In genomic region chr10:41476171-41477017, GRCm38 (mm10) we compare ENCODE assay signal across 8 mouse cellular contexts. TPM values are rescaled to one million over a fixed set of nuclear protein-coding genes. Genes with fewer than 3 reads are reported as not detected.
DNase-seq lines count a peak whose midpoint lies in the region; ATAC-seq and TF ChIP-seq lines count a peak whose summit lies in the region.

Gene Mical1 (plus strand): TSS chr10:41476314.

- H3K27ac ChIP-seq in embryonic facial prominence, embryonic 10.5 days (replicated peaks) = peak within 1 kb of the TSS; percentile 93
- H3K27ac ChIP-seq in heart, adult 2 months = peak within 1 kb of the TSS; percentile 59
- peak within 1 kb of the TSS; percentile 85 for H3K27ac ChIP-seq in limb, embryonic 15.5 days
- peak within 1 kb of the TSS; percentile 73 for H3K27ac ChIP-seq in midbrain, embryonic 16.5 days (ENCODE audit: low read length)

- intact Hi-C loops in heart, adult 2 months (cut with DNase I) = loop anchor here (1.0 kb wide), 1 partner anchor 26 kb away; the partner anchor contains the start of gene Zbtb24

- peaks cover 45% of the 10 kb centered on the region for H3K4me1 ChIP-seq in embryonic facial prominence, embryonic 10.5 days
- H3K4me1 ChIP-seq in heart, adult 2 months (ENCODE audit: control insufficient read depth, insufficient read depth, low read length) = peaks cover 15% of the 10 kb centered on the region
- H3K4me1 ChIP-seq in limb, embryonic 15.5 days = peaks cover 31% of the 10 kb centered on the region
- H3K4me1 ChIP-seq in midbrain, embryonic 16.5 days (ENCODE audit: control insufficient read depth, insufficient read depth, low read length) = peaks cover 8% of the 10 kb centered on the region; the same call in 1 of the 2 replicates

- ATAC-seq in cerebellum, adult (ENCODE audit: insufficient number of reproducible peaks, low FRiP score, low TSS enrichment) = peak; percentile 28; the same call in 1 of the 2 replicates
- ATAC-seq in limb, embryonic 15.5 days (ENCODE audit: insufficient number of reproducible peaks, low FRiP score, low TSS enrichment, low read depth) = peak; percentile 72
- ATAC-seq in midbrain, embryonic 16.5 days = peak; percentile 68

- peaks cover 33% of the 10 kb centered on the region for H3K36me3 ChIP-seq in embryonic facial prominence, embryonic 10.5 days (replicated peaks)
- H3K36me3 ChIP-seq in heart, adult 2 months (ENCODE audit: control insufficient read depth, insufficient read depth, low read length) = peaks cover 4% of the 10 kb centered on the region; the same call in 1 of the 2 replicates
- H3K36me3 ChIP-seq in limb, embryonic 15.5 days = peaks cover 23% of the 10 kb centered on the region
- no peaks in the 10 kb centered on the region for H3K36me3 ChIP-seq in midbrain, embryonic 16.5 days (ENCODE audit: control insufficient read depth, insufficient read depth, low read length)

- H3K9me3 ChIP-seq in embryonic facial prominence, embryonic 10.5 days = no peaks in the 10 kb centered on the region
- no peaks in the 10 kb centered on the region for H3K9me3 ChIP-seq in limb, embryonic 15.5 days
- H3K9me3 ChIP-seq in midbrain, embryonic 16.5 days (replicated peaks; ENCODE audit: control insufficient read depth, low read length, poor library complexity, severe bottlenecking) = no peaks in the 10 kb centered on the region

- no peaks in the 10 kb centered on the region for H3K79me2 ChIP-seq in heart, adult 2 months (replicated peaks; ENCODE audit: control insufficient read depth, insufficient read depth, low read length)

- peak within 1 kb of the TSS; percentile 74 for H3K4me3 ChIP-seq in embryonic facial prominence, embryonic 10.5 days
- peak within 1 kb of the TSS; percentile 58 for H3K4me3 ChIP-seq in heart, adult 2 months
- H3K4me3 ChIP-seq in limb, embryonic 15.5 days = peak within 1 kb of the TSS; percentile 60
- H3K4me3 ChIP-seq in midbrain, embryonic 16.5 days (ENCODE audit: low read depth, low read length) = peak within 1 kb of the TSS; percentile 55

- 0 out of 2 replicates have a peak, but pooled peaks have one; percentile 12 for TF ChIP-seq EP300 in heart, adult 2 months (IDR thresholded peaks at IDR 0.05; ENCODE audit: insufficient read depth, low read depth, low read length)

- no peaks in the 10 kb centered on the region for H3K27me3 ChIP-seq in embryonic facial prominence, embryonic 10.5 days (replicated peaks; ENCODE audit: low read depth, poor library complexity, severe bottlenecking)
- no peaks in the 10 kb centered on the region for H3K27me3 ChIP-seq in heart, adult 2 months (ENCODE audit: control insufficient read depth, insufficient read depth, low read length)
- no peaks in the 10 kb centered on the region for H3K27me3 ChIP-seq in limb, embryonic 15.5 days
- no peaks in the 10 kb centered on the region for H3K27me3 ChIP-seq in midbrain, embryonic 16.5 days (ENCODE audit: control insufficient read depth, insufficient read depth, low read depth, low read length)

- DNase-seq in cerebellum, postnatal 4 days (ENCODE audit: low spot score in 2 of 2) = no peak
- DNase-seq in embryonic facial prominence, embryonic 10.5 days (ENCODE audit: low spot score) = peak; percentile 75
- peak; percentile 85 to 87 for DNase-seq in heart, adult 2 months
- peak; percentile 32 for DNase-seq in kidney, adult 9 months
- DNase-seq in spleen, postnatal 4 days (ENCODE audit: low spot score in 2 of 2) = peak; percentile 68 to 83

- under 1% methylated on average over 35 of the region's 35 CpGs for WGBS in embryonic facial prominence, embryonic 10.5 days
- 1% methylated on average over 35 of the region's 35 CpGs for WGBS in heart, adult 2 months
- under 1% methylated on average over 35 of the region's 35 CpGs for WGBS in limb, embryonic 15.5 days
- WGBS in midbrain, embryonic 16.5 days = under 1% methylated on average over 34 of the region's 35 CpGs

- TF ChIP-seq POLR2A in heart, adult 2 months (IDR thresholded peaks at IDR 0.05; ENCODE audit: insufficient read depth, low read depth, low read length) = peak; percentile 72

- peak; percentile 11; the same call in 1 of the 2 replicates for TF ChIP-seq CTCF in heart, adult 2 months (IDR thresholded peaks at IDR 0.05)

- H3K9ac ChIP-seq in heart, adult 2 months (ENCODE audit: low read depth, low read length) = peak within 1 kb of the TSS; percentile 86
- H3K9ac ChIP-seq in limb, embryonic 15.5 days = peak within 1 kb of the TSS; percentile 33
- H3K9ac ChIP-seq in midbrain, embryonic 16.5 days (ENCODE audit: low read depth, low read length) = peak within 1 kb of the TSS; percentile 78

- peak within 1 kb of the TSS; percentile 82 for H3K4me2 ChIP-seq in limb, embryonic 15.5 days
- peak within 1 kb of the TSS; percentile 98 for H3K4me2 ChIP-seq in midbrain, embryonic 16.5 days (ENCODE audit: low read length)

RNA-seq across cellular contexts. Expression of gene Mical1, which starts in this region (rescaled TPM):
- 44.5 and 48.0 TPM in 2 replicates for polyA plus RNA-seq in embryonic facial prominence, embryonic 10.5 days (2016; fragmentation: Nextera tagmentation; extraction: Ambion mirVana)
- 10 to 100 TPM in 1 of 2 experiments, 1 to 10 TPM in 1; 9.6 to 11.0 TPM for total RNA-seq in heart, adult 2 months (2021)
- polyA plus RNA-seq in heart, adult 2 months (2012; rRNA removed) = 18.5 and 20.3 TPM in 2 replicates
- polyA plus RNA-seq in limb, embryonic 15.5 days (2015; fragmentation: Nextera tagmentation; extraction: Ambion mirVana) = 36.0 and 40.8 TPM in 2 replicates
- polyA plus RNA-seq in midbrain, embryonic 16.5 days (2015; fragmentation: Nextera tagmentation; extraction: Ambion mirVana) = 23.2 and 24.6 TPM in 2 replicates

Comparison
In these comparisons a context has a peak if more than half of its experiments do, and no peak if none do; other contexts are left out.
1. DNase-seq: peak in embryonic facial prominence, embryonic 10.5 days (single experiment), heart, adult 2 months (2 of 2), kidney, adult 9 months (single experiment) and spleen, postnatal 4 days (2 of 2); none in cerebellum, postnatal 4 days (0 of 2).
2. H3K9ac ChIP-seq: peak in every context shown above with its lines; median percentile 86 in heart, adult 2 months; 78 in midbrain, embryonic 16.5 days; 33 in limb, embryonic 15.5 days.
3. Peak in every context shown above with its lines, with median percentiles within 50 percentile points of each other: ATAC-seq, H3K27ac ChIP-seq and H3K4me3 ChIP-seq.